Mouse (Mus musculus) heart, adult 2 months (tissue): Measurements from ENCODE around the gene Fam32a.

Experiments
- CTCF ChIP-seq: fragments of 200-600 bp; IDR thresholded peaks from 2 replicates; pipeline ENCODE4 v1.8.1; 2022; ENCODE audit warnings: antibody characterized with exemption, mild to moderate bottlenecking, moderate library complexity
- EP300 ChIP-seq: fragments of 200-500 bp; IDR thresholded peaks from 2 replicates; pipeline ENCODE4 v1.6.1; 2011; ENCODE audit warnings: low read depth, low read length, control low read depth; ENCODE audit not compliant: insufficient read depth

DNA sequence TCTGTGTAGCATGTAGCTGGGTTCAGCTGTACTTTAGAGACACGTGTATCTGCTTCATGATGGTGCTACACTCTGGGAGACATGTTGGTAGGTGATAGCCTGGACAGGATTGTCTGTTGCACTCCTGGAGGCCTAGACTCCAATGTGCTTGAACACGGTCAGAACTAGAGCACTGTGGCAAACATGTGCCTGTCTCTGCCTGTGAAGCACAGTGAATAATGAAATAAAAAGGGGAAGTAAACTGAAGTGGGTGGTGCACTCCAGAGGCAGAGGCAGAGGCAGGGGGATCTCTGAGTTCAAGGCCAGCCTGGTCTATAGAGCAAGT lies 29.4 kb upstream of the Fam32a start:
- TF ChIP-seq CTCF, result no peak
- TF ChIP-seq EP300, result no peak
